Mouse (Mus musculus): ENCODE results near the gene Olfr130.

Olfr130 gene

GRCm38 (mm10) chr17:38063621-38064020, at the start of gene Olfr130:
Gene Olfr130, plus strand, starts transcription at chr17:38063921.
- 90% methylated on average over 1 of the region's 1 CpGs for WGBS

DNA sequence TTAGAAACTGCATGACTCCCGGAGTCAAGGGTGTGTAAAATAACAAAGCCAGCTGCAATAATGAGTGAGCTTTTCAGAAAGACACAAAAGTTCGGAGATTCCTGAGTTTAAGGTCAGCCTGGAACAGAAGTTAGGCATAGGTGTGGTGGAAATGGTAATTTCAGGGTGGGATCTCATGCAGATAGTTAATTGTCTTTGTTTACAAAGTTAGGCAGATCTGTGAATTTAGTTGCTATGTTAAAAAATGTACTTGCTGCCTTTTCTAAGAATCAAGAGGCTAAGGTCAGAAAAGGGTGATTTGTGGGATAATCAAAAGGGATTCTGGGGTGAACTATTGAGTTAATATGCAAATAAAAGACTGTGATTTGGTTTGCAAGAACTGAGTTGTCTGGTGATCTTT, 47.4 kb upstream of the Olfr130 start:
- 75% methylated on average over 2 of the region's 2 CpGs for WGBS

DNA sequence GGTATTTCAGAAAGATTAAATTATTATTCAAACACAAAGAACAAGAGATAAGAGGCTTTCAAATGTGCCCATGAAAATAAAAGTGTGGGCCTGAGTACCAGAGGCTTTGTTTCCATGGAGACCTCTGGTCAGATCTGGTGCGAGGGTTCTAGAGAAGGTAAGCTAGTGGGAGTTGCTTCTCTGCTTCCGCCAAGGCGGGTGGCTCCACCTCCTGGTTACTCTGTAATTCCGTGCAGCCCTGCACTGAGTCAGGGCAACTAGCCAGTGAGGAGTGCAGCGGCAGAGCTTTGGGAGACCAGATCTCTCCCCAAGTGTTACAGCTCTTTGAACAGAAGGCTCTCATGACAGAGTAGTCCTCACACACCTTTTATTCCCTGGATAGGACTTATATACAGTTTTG, 37.4 kb upstream of the Olfr130 start:
- WGBS = 34% methylated on average over 5 of the region's 5 CpGs

- 67% methylated on average over 1 of the region's 1 CpGs for WGBS
Measured at GRCm38 (mm10) chr17:38059979-38060378, 3.7 kb upstream of the Olfr130 start, which contains the start of gene Olfr129. Gene Olfr129, minus strand, starts transcription at chr17:38060079.

GRCm38 (mm10) chr17:38082364-38082763, 18.6 kb downstream of the Olfr130 start:
- 86% methylated on average over 4 of the region's 4 CpGs for WGBS

GRCm38 (mm10) chr17:38088593-38088992, 24.9 kb downstream of the Olfr130 start, which contains the start of gene Olfr131:
Gene Olfr131, minus strand, starts transcription at chr17:38088693.

